Mouse (Mus musculus) forebrain, embryonic 13.5 days (tissue): ENCODE results near the gene Rgsl1. TPM values are rescaled to one million over a fixed set of nuclear protein-coding genes. Genes with fewer than 3 reads are reported as not detected.
"Not testable (repeated sequence)": the region's sequence is repeated elsewhere in the genome, so short reads cannot be mapped to it uniquely, and the experiment has no call there.

ENCODE experiments used
- ATAC-seq: fragments of 200-750 bp; cut with Nextera tagmentation; 2 replicates; pipeline ENCODE4 v1.8.0; 2017
- H3K27ac ChIP-seq: fragments of 300-500 bp; sonication (generic); 2 replicates; pipeline ENCODE4 v1.5.1; 2015; ENCODE audit warnings: inconsistent platforms, mild to moderate bottlenecking, moderate library complexity
- H3K27me3 ChIP-seq: fragments of 300-500 bp; sonication (generic); 2 replicates; pipeline ENCODE4 v1.6.1; 2015; ENCODE audit warnings: mild to moderate bottlenecking, inconsistent platforms
- H3K36me3 ChIP-seq: fragments of 300-500 bp; sonication (generic); 2 replicates; pipeline ENCODE4 v1.6.1; 2015; ENCODE audit warnings: mild to moderate bottlenecking, inconsistent platforms; ENCODE audit not compliant: poor library complexity, severe bottlenecking
- H3K4me1 ChIP-seq: fragments of 300-500 bp; sonication (generic); 2 replicates; pipeline ENCODE4 v1.6.1; 2015; ENCODE audit warnings: inconsistent platforms
- H3K4me2 ChIP-seq: fragments of 300-500 bp; sonication (generic); 2 replicates; pipeline ENCODE4 v1.6.1; 2015; ENCODE audit warnings: inconsistent platforms, mild to moderate bottlenecking, moderate library complexity
- H3K4me3 ChIP-seq: fragments of 300-500 bp; sonication (generic); 2 replicates; pipeline ENCODE4 v1.5.1; 2015; ENCODE audit warnings: mild to moderate bottlenecking, inconsistent platforms
- H3K9ac ChIP-seq: fragments of 300-500 bp; sonication (generic); 2 replicates; pipeline ENCODE4 v1.6.1; 2015; ENCODE audit warnings: mild to moderate bottlenecking, inconsistent platforms
- H3K9me3 ChIP-seq: fragments of 300-500 bp; sonication (generic); replicated peaks from 2 replicates; pipeline ENCODE4 v1.6.1; 2016; ENCODE audit warnings: inconsistent platforms
- WGBS: fragments of 180-500 bp; shearing (Covaris S2); methylation state at CpG from one replicate; pipeline ENCODE4 v1.1.7; 2015; 5-methylcytosine and 5-hydroxymethylcytosine counted together
- polyA plus RNA-seq: library from polyadenylated mRNA; unstranded; fragments of >200 nt; fragmentation: Nextera tagmentation; extraction: Ambion mirVana; gene quantifications from 2 replicates; pipeline ENCODE4 v1.2.1, GENCODE M21; 2015

Rgsl1 gene
- polyA plus RNA-seq = 0.05 and 0.19 TPM in 2 replicates

GRCm38 (mm10) chr1:153844042-153844441, at the start of gene Rgsl1:
Gene Rgsl1, minus strand, starts transcription at chr1:153844142.
- no peak within 1 kb of the TSS for H3K4me2 ChIP-seq
- no peaks in the 10 kb centered on the region for H3K36me3 ChIP-seq
- H3K4me1 ChIP-seq = no peaks in the 10 kb centered on the region
- H3K4me3 ChIP-seq = no peak within 1 kb of the TSS
- WGBS = 99% methylated on average over 8 of the region's 8 CpGs
- no peak for ATAC-seq
- no peak within 1 kb of the TSS for H3K9ac ChIP-seq
- no peaks in the 10 kb centered on the region for H3K9me3 ChIP-seq
- H3K27me3 ChIP-seq = no peaks in the 10 kb centered on the region
- H3K27ac ChIP-seq = no peak within 1 kb of the TSS

DNA sequence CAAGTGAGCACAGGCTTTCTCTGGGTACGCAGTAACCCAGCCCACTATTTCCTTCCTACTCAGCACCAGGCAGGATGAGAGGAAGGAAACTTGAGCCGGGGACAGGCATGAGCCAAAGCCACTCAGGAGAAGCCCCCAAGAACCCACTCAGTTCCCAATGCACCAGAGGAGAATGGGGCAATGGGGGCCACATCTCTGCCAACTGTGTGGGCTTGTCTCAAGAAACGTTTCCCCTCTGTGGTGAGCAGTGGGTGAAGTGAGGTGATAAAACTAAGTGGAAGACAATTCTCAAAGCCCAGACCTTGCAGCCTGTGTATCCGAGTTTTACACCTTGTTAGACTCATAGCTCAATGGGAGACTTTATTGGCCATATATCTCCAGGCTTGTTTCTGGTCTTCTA, 47.5 kb upstream of the Rgsl1 start, which contains the start of gene Teddm1a:
Teddm1a (plus strand) TSS at position 301 of the 400 bp plus-strand sequence.
- H3K27ac ChIP-seq = no peak within 1 kb of the TSS
- WGBS = 72% methylated on average over 4 of the region's 4 CpGs
- no peak within 1 kb of the TSS for H3K9ac ChIP-seq
- no peaks in the 10 kb centered on the region for H3K27me3 ChIP-seq
- no peak within 1 kb of the TSS for H3K4me2 ChIP-seq
- H3K4me3 ChIP-seq = no peak within 1 kb of the TSS
- ATAC-seq = no peak
- H3K9me3 ChIP-seq = no peaks in the 10 kb centered on the region
- H3K36me3 ChIP-seq = no peaks in the 10 kb centered on the region
- peaks cover 7% of the 10 kb centered on the region; the same call in 1 of the 2 replicates for H3K4me1 ChIP-seq

GRCm38 (mm10) chr1:153890121-153890520, 46.2 kb upstream of the Rgsl1 start:
- no peak overlapping the region for H3K27ac ChIP-seq
- no peak overlapping the region for H3K9ac ChIP-seq
- no peak overlapping the region for H3K4me2 ChIP-seq
- H3K4me1 ChIP-seq = peaks cover 6% of the 10 kb centered on the region; the same call in 1 of the 2 replicates
- no peak overlapping the region for H3K4me3 ChIP-seq
- 94% methylated on average over 10 of the region's 10 CpGs for WGBS
- H3K9me3 ChIP-seq = no peaks in the 10 kb centered on the region
- no peaks in the 10 kb centered on the region for H3K36me3 ChIP-seq
- ATAC-seq = no peak
- no peaks in the 10 kb centered on the region for H3K27me3 ChIP-seq

DNA sequence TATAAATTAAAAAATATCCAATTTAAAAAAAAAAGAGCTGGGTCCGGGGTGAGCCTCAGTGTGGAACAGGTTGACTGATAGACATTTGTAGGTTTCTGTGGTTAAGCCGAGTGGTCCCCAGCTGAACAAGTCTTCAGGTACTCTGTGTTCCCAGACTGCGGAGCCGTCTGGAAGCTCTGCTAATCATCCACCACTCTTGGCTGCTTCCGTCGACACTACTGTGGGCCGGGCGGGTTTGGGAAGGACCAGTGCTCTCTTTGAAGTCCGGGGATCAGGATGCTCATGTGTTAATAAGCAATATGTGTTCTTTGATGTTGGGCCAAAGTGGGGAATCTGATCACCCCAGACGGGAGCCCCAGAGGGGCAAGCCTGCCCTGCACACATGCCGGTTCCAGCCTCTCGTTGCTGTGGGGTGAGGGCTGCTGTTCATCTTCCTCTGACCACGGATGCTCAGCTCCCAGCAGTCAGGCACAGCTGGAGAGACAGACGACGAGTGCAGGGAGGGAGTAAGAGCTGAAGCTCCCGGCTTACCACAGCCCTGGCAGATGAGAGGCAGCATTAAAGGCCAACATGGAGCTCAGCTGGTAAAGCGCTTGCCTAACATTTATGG, 42.2 kb upstream of the Rgsl1 start:
- Histone ChIP-seq H3K27me3 (no peaks in the 10 kb centered on the region), H3K4me1 (0 out of 2 replicates have a peak, but pooled peaks cover 5% of the 10 kb centered on the region), H3K9me3 (no peaks in the 10 kb centered on the region), H3K9ac (no peak overlapping the region), H3K27ac (no peak overlapping the region), H3K4me2 (no peak overlapping the region), H3K4me3 (no peak overlapping the region), H3K36me3 (no peaks in the 10 kb centered on the region)
- no peak for ATAC-seq
- 37% methylated on average over 17 of the region's 17 CpGs for WGBS

DNA sequence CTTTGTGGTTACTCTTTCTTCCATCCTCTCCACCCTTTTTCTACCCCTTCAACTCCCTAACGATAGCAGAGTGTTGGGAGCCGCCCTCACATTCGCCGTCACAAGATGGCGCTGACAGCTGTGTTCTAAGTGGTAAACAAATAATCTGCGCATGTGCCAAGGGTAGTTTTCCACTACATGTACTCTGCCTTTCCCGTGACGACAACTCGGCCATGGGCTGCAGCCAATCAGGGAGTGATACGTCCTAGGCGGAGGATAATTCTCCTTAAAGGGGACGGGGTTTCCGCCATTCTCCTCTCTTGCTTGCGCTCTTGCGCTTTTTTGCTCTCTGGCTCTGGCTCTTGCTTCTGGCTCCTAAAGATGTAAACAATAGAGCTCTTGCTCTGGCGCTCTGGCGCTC, 36.4 kb upstream of the Rgsl1 start:
- not testable (repeated sequence) for H3K9me3 ChIP-seq, H3K27me3 ChIP-seq, H3K27ac ChIP-seq, H3K4me2 ChIP-seq, H3K4me1 ChIP-seq, ATAC-seq, H3K9ac ChIP-seq, H3K4me3 ChIP-seq, H3K36me3 ChIP-seq
- 96% methylated on average over 17 of the region's 17 CpGs for WGBS

GRCm38 (mm10) chr1:153874045-153874444, 30.1 kb upstream of the Rgsl1 start, which contains the start of gene Teddm1b:
Gene Teddm1b, plus strand, starts transcription at chr1:153874345.
- Histone ChIP-seq H3K4me3 (no peak within 1 kb of the TSS), H3K27me3 (no peaks in the 10 kb centered on the region), H3K4me1 (no peaks in the 10 kb centered on the region), H3K9me3 (no peaks in the 10 kb centered on the region), H3K36me3 (no peaks in the 10 kb centered on the region), H3K4me2 (no peak within 1 kb of the TSS), H3K27ac (no peak within 1 kb of the TSS), H3K9ac (no peak within 1 kb of the TSS)
- ATAC-seq = no peak
- 87% methylated on average over 6 of the region's 6 CpGs for WGBS

DNA sequence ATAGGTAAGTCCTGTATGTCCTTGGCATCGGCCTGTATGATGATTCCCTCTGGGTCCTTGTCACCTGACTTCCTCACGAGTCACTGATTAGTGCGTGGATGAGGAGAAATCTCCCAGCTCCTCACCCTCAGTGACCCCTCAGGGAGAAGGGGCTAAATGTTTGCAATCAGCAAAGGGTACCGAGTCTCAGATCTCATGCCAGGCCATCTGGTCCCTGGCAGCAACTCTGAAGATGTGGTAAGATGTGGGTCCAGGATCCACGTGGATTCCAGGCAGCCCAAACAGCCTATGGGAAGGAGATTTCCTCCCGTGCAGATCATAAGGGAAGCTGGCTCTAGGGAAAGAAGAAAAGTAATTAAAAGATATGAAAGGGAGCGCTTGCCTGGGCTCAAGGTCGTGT, 12.0 kb upstream of the Rgsl1 start:
- Histone ChIP-seq H3K27ac (no peak overlapping the region), H3K36me3 (no peaks in the 10 kb centered on the region), H3K4me2 (no peak overlapping the region), H3K27me3 (no peaks in the 10 kb centered on the region), H3K9me3 (no peaks in the 10 kb centered on the region), H3K9ac (no peak overlapping the region), H3K4me3 (no peak overlapping the region), H3K4me1 (no peaks in the 10 kb centered on the region)
- no peak for ATAC-seq
- WGBS = 76% methylated on average over 8 of the region's 8 CpGs

DNA sequence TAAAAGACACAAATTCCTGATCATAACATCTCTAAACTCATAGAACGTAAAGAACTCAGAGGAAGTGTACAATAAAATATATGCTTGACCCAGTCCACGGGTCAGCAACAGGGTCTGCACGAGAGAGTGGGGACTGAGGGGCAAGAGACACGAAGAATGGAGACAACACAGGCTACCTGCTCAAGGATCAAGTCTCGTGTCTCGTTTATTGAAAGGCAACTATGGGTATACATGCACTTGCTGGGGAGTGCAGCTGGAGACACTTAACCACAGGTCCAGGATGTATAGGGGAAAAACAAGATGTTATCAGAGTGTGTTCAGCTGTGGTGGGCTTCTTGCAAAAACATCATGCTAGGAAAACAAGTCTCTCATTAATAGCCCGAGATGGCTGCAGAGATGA, 8.8 kb upstream of the Rgsl1 start:
- H3K9me3 ChIP-seq, H3K4me2 ChIP-seq, H3K4me3 ChIP-seq, ATAC-seq, H3K27ac ChIP-seq, H3K27me3 ChIP-seq, H3K36me3 ChIP-seq, H3K9ac ChIP-seq, H3K4me1 ChIP-seq: not testable (repeated sequence)
- 86% methylated on average over 7 of the region's 7 CpGs for WGBS

- Histone ChIP-seq H3K4me3 (no peak overlapping the region), H3K4me1 (no peaks in the 10 kb centered on the region), H3K36me3 (no peaks in the 10 kb centered on the region), H3K27me3 (no peaks in the 10 kb centered on the region), H3K4me2 (no peak overlapping the region), H3K9ac (no peak overlapping the region), H3K27ac (no peak overlapping the region), H3K9me3 (no peaks in the 10 kb centered on the region)
- WGBS = 31% methylated on average over 6 of the region's 6 CpGs
- peak; percentile 55; the same call in 1 of the 2 replicates for ATAC-seq
Observed at GRCm38 (mm10) chr1:153846867-153847266, 2.9 kb upstream of the Rgsl1 start.

GRCm38 (mm10) chr1:153846420-153846819, 2.5 kb upstream of the Rgsl1 start:
- no peak for ATAC-seq

DNA sequence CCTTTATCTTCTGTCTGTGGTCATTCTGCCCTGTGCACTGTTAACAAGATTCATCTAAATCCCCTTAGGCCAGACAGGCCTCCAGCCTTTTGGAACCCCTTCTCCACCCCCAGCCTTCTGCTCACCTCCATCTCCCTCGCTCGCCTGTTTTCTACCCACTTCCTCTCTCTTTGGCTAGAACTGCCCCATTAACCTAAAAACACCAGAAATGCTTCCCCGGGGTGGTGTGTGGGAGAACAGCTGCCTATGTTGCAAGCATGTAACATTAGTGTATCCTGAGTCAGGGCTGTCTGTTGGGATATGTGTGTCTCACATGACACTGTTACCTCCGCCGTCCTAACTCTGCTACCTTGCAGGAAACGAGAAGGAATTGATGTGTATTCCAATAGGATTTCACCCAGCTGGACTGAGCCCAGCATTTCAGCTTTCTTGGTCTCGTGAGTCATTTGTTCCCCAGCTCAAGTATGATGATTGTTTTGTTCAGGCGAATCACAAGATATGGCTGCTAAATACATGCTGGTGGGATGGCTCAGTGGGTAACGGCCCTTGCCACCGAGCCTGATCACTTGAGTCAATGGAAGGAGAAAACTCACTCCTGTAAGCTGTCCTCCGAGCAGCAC, 1.7 kb downstream of the Rgsl1 start:
- Histone ChIP-seq H3K27me3 (no peaks in the 10 kb centered on the region), H3K27ac (no peak overlapping the region), H3K4me1 (no peaks in the 10 kb centered on the region), H3K9me3 (no peaks in the 10 kb centered on the region), H3K4me2 (no peak overlapping the region), H3K36me3 (no peaks in the 10 kb centered on the region), H3K9ac (no peak overlapping the region), H3K4me3 (no peak overlapping the region)
- ATAC-seq = no peak
- 92% methylated on average over 11 of the region's 11 CpGs for WGBS

More at GRCm38 (mm10) chr1:153846420-153846819, 2.5 kb upstream of the Rgsl1 start:
- no peaks in the 10 kb centered on the region for H3K4me1 ChIP-seq
- no peaks in the 10 kb centered on the region for H3K27me3 ChIP-seq
- H3K27ac ChIP-seq = no peak overlapping the region
- no peak overlapping the region for H3K4me2 ChIP-seq
- no peak overlapping the region for H3K9ac ChIP-seq
- WGBS = 93% methylated on average over 7 of the region's 7 CpGs
- H3K4me3 ChIP-seq = no peak overlapping the region
- H3K9me3 ChIP-seq = no peaks in the 10 kb centered on the region
- H3K36me3 ChIP-seq = no peaks in the 10 kb centered on the region

GRCm38 (mm10) chr1:153836036-153836435, 7.9 kb downstream of the Rgsl1 start:
- Histone ChIP-seq H3K4me3 (no peak overlapping the region), H3K36me3 (no peaks in the 10 kb centered on the region), H3K9me3 (no peaks in the 10 kb centered on the region), H3K9ac (no peak overlapping the region), H3K27me3 (no peaks in the 10 kb centered on the region), H3K4me2 (no peak overlapping the region), H3K27ac (no peak overlapping the region), H3K4me1 (no peaks in the 10 kb centered on the region)
- 93% methylated on average over 4 of the region's 4 CpGs for WGBS
- no peak for ATAC-seq
